8 mouse cellular contexts compared by ENCODE assay signal in genomic region chr13:54309354-54309753, GRCm38 (mm10).
DNase-seq lines count a peak whose midpoint lies in the region; ATAC-seq lines count a peak whose summit lies in the region.

No protein-coding gene starts in this region.

- no peaks in the 10 kb centered on the region for H3K36me3 ChIP-seq in intestine, embryonic 14.5 days (ENCODE audit: control insufficient read depth, insufficient read depth, low read length)
- H3K36me3 ChIP-seq in intestine, embryonic 16.5 days (ENCODE audit: control insufficient read depth, insufficient read depth, low read length) = no peaks in the 10 kb centered on the region
- H3K36me3 ChIP-seq in hindbrain, embryonic 10.5 days = peaks cover 15% of the 10 kb centered on the region; the same call in 1 of the 2 replicates
- H3K36me3 ChIP-seq in midbrain, embryonic 10.5 days = peaks cover 19% of the 10 kb centered on the region
- no peaks in the 10 kb centered on the region for H3K36me3 ChIP-seq in heart, embryonic 11.5 days (ENCODE audit: control insufficient read depth, insufficient read depth, low read length)

- H3K9me3 ChIP-seq in intestine, embryonic 14.5 days (ENCODE audit: control insufficient read depth, low read length) = no peaks in the 10 kb centered on the region
- H3K9me3 ChIP-seq in intestine, embryonic 16.5 days (ENCODE audit: control insufficient read depth, low read length) = no peaks in the 10 kb centered on the region
- no peaks in the 10 kb centered on the region for H3K9me3 ChIP-seq in hindbrain, embryonic 10.5 days
- no peaks in the 10 kb centered on the region for H3K9me3 ChIP-seq in midbrain, embryonic 10.5 days (replicated peaks)
- H3K9me3 ChIP-seq in heart, embryonic 11.5 days (replicated peaks; ENCODE audit: control insufficient read depth, low read length) = no peaks in the 10 kb centered on the region

- no peak overlapping the region for H3K4me2 ChIP-seq in intestine, embryonic 14.5 days (ENCODE audit: low read length)
- no peak overlapping the region for H3K4me2 ChIP-seq in intestine, embryonic 16.5 days (ENCODE audit: low read depth, low read length)
- no peak overlapping the region for H3K4me2 ChIP-seq in heart, embryonic 11.5 days

- ATAC-seq in intestine, embryonic 14.5 days (replicated peaks; ENCODE audit: low FRiP score, low TSS enrichment, low read depth) = no peak
- ATAC-seq in intestine, embryonic 16.5 days = no peak
- no peak for ATAC-seq in heart, embryonic 11.5 days (replicated peaks; ENCODE audit: insufficient number of reproducible peaks, low FRiP score, low TSS enrichment)

- no peak overlapping the region for H3K4me3 ChIP-seq in intestine, embryonic 14.5 days (ENCODE audit: low read depth, low read length)
- no peak overlapping the region for H3K4me3 ChIP-seq in intestine, embryonic 16.5 days (ENCODE audit: low read length)
- no peak overlapping the region for H3K4me3 ChIP-seq in hindbrain, embryonic 10.5 days
- H3K4me3 ChIP-seq in midbrain, embryonic 10.5 days = no peak overlapping the region
- H3K4me3 ChIP-seq in heart, embryonic 11.5 days (ENCODE audit: low read depth, low read length) = no peak overlapping the region

- H3K27me3 ChIP-seq in intestine, embryonic 14.5 days (replicated peaks; ENCODE audit: control insufficient read depth, insufficient read depth, low read length) = no peaks in the 10 kb centered on the region
- H3K27me3 ChIP-seq in intestine, embryonic 16.5 days (replicated peaks; ENCODE audit: control insufficient read depth, insufficient read depth, low read length) = no peaks in the 10 kb centered on the region
- no peaks in the 10 kb centered on the region for H3K27me3 ChIP-seq in hindbrain, embryonic 10.5 days (ENCODE audit: insufficient read depth, poor library complexity, severe bottlenecking)
- H3K27me3 ChIP-seq in midbrain, embryonic 10.5 days (ENCODE audit: low read depth, poor library complexity, severe bottlenecking) = no peaks in the 10 kb centered on the region
- H3K27me3 ChIP-seq in heart, embryonic 11.5 days (ENCODE audit: control insufficient read depth, insufficient read depth, low read length) = no peaks in the 10 kb centered on the region

- DNase-seq in intestine, embryonic 14.5 days (ENCODE audit: low spot score) = peak; percentile 56
- DNase-seq in cerebellum, adult 11 months = peak; percentile 85
- no peak for DNase-seq in hindbrain, embryonic 10.5 days (ENCODE audit: low spot score)
- DNase-seq in midbrain, embryonic 10.5 days (ENCODE audit: low spot score) = no peak
- no peak for DNase-seq in urinary bladder, postnatal 4 days (ENCODE audit: low spot score in 2 of 2)
- DNase-seq in heart, adult 18-20 months = no peak

- no peak overlapping the region for H3K9ac ChIP-seq in intestine, embryonic 14.5 days (ENCODE audit: low read length)
- no peak overlapping the region for H3K9ac ChIP-seq in intestine, embryonic 16.5 days (ENCODE audit: low read depth, low read length)
- H3K9ac ChIP-seq in heart, embryonic 11.5 days (ENCODE audit: low read depth, low read length) = no peak overlapping the region

- peaks cover 23% of the 10 kb centered on the region for H3K4me1 ChIP-seq in intestine, embryonic 14.5 days (replicated peaks; ENCODE audit: control insufficient read depth, insufficient read depth, low read length)
- H3K4me1 ChIP-seq in intestine, embryonic 16.5 days (ENCODE audit: control insufficient read depth, insufficient read depth, low read length) = peaks cover 25% of the 10 kb centered on the region
- peaks cover 27% of the 10 kb centered on the region for H3K4me1 ChIP-seq in hindbrain, embryonic 10.5 days (replicated peaks)
- peaks cover 34% of the 10 kb centered on the region for H3K4me1 ChIP-seq in midbrain, embryonic 10.5 days
- H3K4me1 ChIP-seq in heart, embryonic 11.5 days (ENCODE audit: control insufficient read depth, insufficient read depth, low read length) = peaks cover 17% of the 10 kb centered on the region

- H3K27ac ChIP-seq in intestine, embryonic 14.5 days (ENCODE audit: low read depth) = no peak overlapping the region; the same call in 1 of the 2 replicates
- H3K27ac ChIP-seq in intestine, embryonic 16.5 days (ENCODE audit: low read length) = no peak overlapping the region; the same call in 1 of the 2 replicates
- H3K27ac ChIP-seq in hindbrain, embryonic 10.5 days = peak overlapping the region; percentile 30; the same call in 1 of the 2 replicates
- peak overlapping the region; percentile 28; the same call in 1 of the 2 replicates for H3K27ac ChIP-seq in midbrain, embryonic 10.5 days (replicated peaks)
- H3K27ac ChIP-seq in heart, embryonic 11.5 days (ENCODE audit: low read depth, low read length) = no peak overlapping the region

- 34% methylated on average over 5 of the region's 5 CpGs for WGBS in intestine, embryonic 14.5 days
- WGBS in intestine, embryonic 16.5 days = 38% methylated on average over 5 of the region's 5 CpGs
- WGBS in hindbrain, embryonic 10.5 days = 42% methylated on average over 5 of the region's 5 CpGs
- WGBS in midbrain, embryonic 10.5 days = 67% methylated on average over 5 of the region's 5 CpGs
- 37% methylated on average over 5 of the region's 5 CpGs for WGBS in heart, embryonic 11.5 days (ENCODE audit: insufficient replicate concordance)

Comparison
In these comparisons a context has a peak if more than half of its experiments do, and no peak if none do; other contexts are left out.
1. DNase-seq: peak in intestine, embryonic 14.5 days (single experiment) and cerebellum, adult 11 months (single experiment); none in hindbrain, embryonic 10.5 days (single experiment), midbrain, embryonic 10.5 days (single experiment), urinary bladder, postnatal 4 days (0 of 2) and heart, adult 18-20 months (0 of 2).
2. H3K27ac ChIP-seq: peak in hindbrain, embryonic 10.5 days (single experiment) and midbrain, embryonic 10.5 days (single experiment); none in intestine, embryonic 14.5 days (single experiment), intestine, embryonic 16.5 days (single experiment) and heart, embryonic 11.5 days (single experiment).